Mouse (Mus musculus) right cerebral cortex, postnatal 10 days (tissue): ENCODE results near the gene Cdca7l.
"Not testable (repeated sequence)": the region's sequence is repeated elsewhere in the genome, so short reads cannot be mapped to it uniquely, and the experiment has no call there.

Experiments used
- DNase-seq, 2 experiments: peaks; one replicate each; pipeline ENCODE4 v3.0.0; 2021; ENCODE audit warnings: low spot score in 2 of 2

Gene Cdca7l

GRCm38 (mm10) chr12:117862655-117863054 is 58.6 kb downstream of the Cdca7l start:
- DNase-seq = no peak

- no peak for DNase-seq
Observed at GRCm38 (mm10) chr12:117867708-117868564, 63.8 kb downstream of the Cdca7l start.

- no peak for DNase-seq
Observed at GRCm38 (mm10) chr12:117872265-117872664, 68.2 kb downstream of the Cdca7l start.

- DNase-seq = no peak
Observed at GRCm38 (mm10) chr12:117878341-117878740, 74.3 kb downstream of the Cdca7l start.

- DNase-seq = no peak
Observed at GRCm38 (mm10) chr12:117884627-117885026, 80.5 kb downstream of the Cdca7l start.

- DNase-seq = no peak
Observed at GRCm38 (mm10) chr12:117887422-117887821, 83.3 kb downstream of the Cdca7l start.

GRCm38 (mm10) chr12:117900798-117901197 is 96.7 kb downstream of the Cdca7l start:
- DNase-seq = not testable (repeated sequence)

- DNase-seq = not testable (repeated sequence)
Observed at GRCm38 (mm10) chr12:117901352-117901751, 97.3 kb downstream of the Cdca7l start.

- peak; percentile 26 to 39 for DNase-seq
Observed at GRCm38 (mm10) chr12:117903671-117904070, 99.6 kb downstream of the Cdca7l start.

- not testable (repeated sequence) for DNase-seq
Observed at GRCm38 (mm10) chr12:117905232-117905840, 101.2 kb downstream of the Cdca7l start.

- no peak for DNase-seq
Observed at GRCm38 (mm10) chr12:117911396-117911795, 107.3 kb downstream of the Cdca7l start.

GRCm38 (mm10) chr12:117914613-117915245 is 110.6 kb downstream of the Cdca7l start:
- no peak for DNase-seq

- DNase-seq = no peak
Observed at GRCm38 (mm10) chr12:117915826-117916588, 111.9 kb downstream of the Cdca7l start.
